Mouse (Mus musculus) neural tube, embryonic 12.5 days (tissue): ENCODE measurements around the gene Cdh16. TPM values are rescaled to one million over a fixed set of nuclear protein-coding genes. Genes with fewer than 3 reads are reported as not detected.
"Not testable (repeated sequence)": the region's sequence is repeated elsewhere in the genome, so short reads cannot be mapped to it uniquely, and the experiment has no call there.

Experiments used
- ATAC-seq: fragments of 200-750 bp; cut with Nextera tagmentation; 2 replicates; pipeline ENCODE4 v1.8.0; 2017; ENCODE audit warnings: low read depth, mild to moderate bottlenecking, moderate TSS enrichment, moderate library complexity; ENCODE audit not compliant: low FRiP score
- H3K27ac ChIP-seq: fragments of 300-500 bp; sonication (generic); 2 replicates; pipeline ENCODE4 v1.5.1; 2016
- H3K27me3 ChIP-seq: fragments of 300-500 bp; sonication (generic); replicated peaks from 2 replicates; pipeline ENCODE4 v1.6.1; 2016; ENCODE audit warnings: mild to moderate bottlenecking
- H3K36me3 ChIP-seq: fragments of 300-500 bp; sonication (generic); 2 replicates; pipeline ENCODE4 v1.6.1; 2016; ENCODE audit warnings: mild to moderate bottlenecking
- H3K4me1 ChIP-seq: fragments of 300-500 bp; sonication (generic); 2 replicates; pipeline ENCODE4 v1.6.1; 2016
- H3K4me2 ChIP-seq: fragments of 300-500 bp; sonication (generic); replicated peaks from 2 replicates; pipeline ENCODE4 v1.6.1; 2016; ENCODE audit warnings: mild to moderate bottlenecking
- H3K4me3 ChIP-seq: fragments of 300-500 bp; sonication (generic); 2 replicates; pipeline ENCODE4 v1.5.1; 2016
- H3K9ac ChIP-seq: fragments of 300-500 bp; sonication (generic); 2 replicates; pipeline ENCODE4 v1.6.1; 2016; ENCODE audit warnings: mild to moderate bottlenecking
- H3K9me3 ChIP-seq: fragments of 300-500 bp; sonication (generic); 2 replicates; pipeline ENCODE4 v1.6.1; 2016; ENCODE audit warnings: mild to moderate bottlenecking
- WGBS: fragments of 180-500 bp; shearing (Covaris S2); methylation state at CpG from one replicate; pipeline ENCODE4 v1.1.7; 2016; 5-methylcytosine and 5-hydroxymethylcytosine counted together
- polyA plus RNA-seq: library from polyadenylated mRNA; unstranded; fragments of >200 nt; fragmentation: Nextera tagmentation; extraction: Ambion mirVana; gene quantifications from 2 replicates; pipeline ENCODE4 v1.2.1, GENCODE M21; 2016

Cdh16 gene
- polyA plus RNA-seq, result not detected in 2 replicates

GRCm38 (mm10) chr8:104624161-104624560, at the start of gene Cdh16:
Gene Cdh16 (minus strand): TSS chr8:104624396.
- 81% methylated on average over 6 of the region's 6 CpGs for WGBS
- no peak within 1 kb of the TSS for H3K4me3 ChIP-seq
- no peak for ATAC-seq
- no peak within 1 kb of the TSS for H3K27ac ChIP-seq
- no peaks in the 10 kb centered on the region for H3K9me3 ChIP-seq
- no peak within 1 kb of the TSS for H3K4me2 ChIP-seq
- no peak within 1 kb of the TSS for H3K9ac ChIP-seq
- no peaks in the 10 kb centered on the region for H3K27me3 ChIP-seq
- no peaks in the 10 kb centered on the region for H3K36me3 ChIP-seq
- no peaks in the 10 kb centered on the region for H3K4me1 ChIP-seq

GRCm38 (mm10) chr8:104655614-104656013, 31.4 kb upstream of the Cdh16 start:
- no peaks in the 10 kb centered on the region for H3K4me1 ChIP-seq
- no peak overlapping the region for H3K9ac ChIP-seq
- WGBS, result 71% methylated on average over 4 of the region's 4 CpGs
- H3K27me3 ChIP-seq, result no peaks in the 10 kb centered on the region
- no peak overlapping the region for H3K4me3 ChIP-seq
- no peak overlapping the region for H3K27ac ChIP-seq
- H3K4me2 ChIP-seq, result no peak overlapping the region
- H3K36me3 ChIP-seq, result no peaks in the 10 kb centered on the region
- H3K9me3 ChIP-seq, result no peaks in the 10 kb centered on the region
- no peak for ATAC-seq

- Histone ChIP-seq H3K27ac (no peak overlapping the region), H3K9ac (no peak overlapping the region), H3K9me3 (no peaks in the 10 kb centered on the region), H3K4me3 (no peak overlapping the region), H3K4me2 (no peak overlapping the region), H3K27me3 (no peaks in the 10 kb centered on the region), H3K36me3 (no peaks in the 10 kb centered on the region), H3K4me1 (no peaks in the 10 kb centered on the region)
- ATAC-seq, result peak; percentile 79
- WGBS, result 4% methylated on average over 3 of the region's 3 CpGs
Observed at GRCm38 (mm10) chr8:104654984-104655383, 30.8 kb upstream of the Cdh16 start.

- WGBS, result 75% methylated on average over 3 of the region's 3 CpGs
- not testable (repeated sequence) for H3K27ac ChIP-seq, H3K9me3 ChIP-seq, ATAC-seq, H3K4me3 ChIP-seq, H3K9ac ChIP-seq, H3K4me2 ChIP-seq, H3K27me3 ChIP-seq, H3K36me3 ChIP-seq
- H3K4me1 ChIP-seq, result peaks cover 19% of the 10 kb centered on the region
Observed at GRCm38 (mm10) chr8:104644187-104644586, 20.0 kb upstream of the Cdh16 start.

- WGBS, result 72% methylated on average over 6 of the region's 6 CpGs
- H3K27ac ChIP-seq, result no peak overlapping the region; the same call in 1 of the 2 replicates
Observed at GRCm38 (mm10) chr8:104642324-104642654, 18.1 kb upstream of the Cdh16 start.

GRCm38 (mm10) chr8:104641426-104642323, 17.5 kb upstream of the Cdh16 start, which contains the start of gene Ciao2b:
Gene Ciao2b (minus strand): TSS chr8:104641965.
- H3K9ac ChIP-seq, result peak within 1 kb of the TSS; percentile 75
- ATAC-seq, result peak; percentile 98
- peaks cover 19% of the 10 kb centered on the region for H3K4me1 ChIP-seq
- no peaks in the 10 kb centered on the region for H3K27me3 ChIP-seq
- H3K27ac ChIP-seq, result peak within 1 kb of the TSS; percentile 27; the same call in 1 of the 2 replicates
- peak within 1 kb of the TSS; percentile 79 for H3K4me3 ChIP-seq
- H3K36me3 ChIP-seq, result peaks cover 16% of the 10 kb centered on the region
- H3K4me2 ChIP-seq, result peak within 1 kb of the TSS; percentile 91
- H3K9me3 ChIP-seq, result no peaks in the 10 kb centered on the region
- WGBS, result under 1% methylated on average over 66 of the region's 66 CpGs

More at GRCm38 (mm10) chr8:104642324-104642654, 18.1 kb upstream of the Cdh16 start:
- Histone ChIP-seq H3K4me1 (peaks cover 19% of the 10 kb centered on the region), H3K36me3 (peaks cover 16% of the 10 kb centered on the region), H3K4me2 (peak overlapping the region; percentile 91), H3K27me3 (no peaks in the 10 kb centered on the region), H3K4me3 (peak overlapping the region; percentile 79), H3K9me3 (no peaks in the 10 kb centered on the region), H3K9ac (peak overlapping the region; percentile 75)
- ATAC-seq, result peak; percentile 18; the same call in 1 of the 2 replicates

- WGBS, result 13% methylated on average over 25 of the region's 25 CpGs
- no peaks in the 10 kb centered on the region for H3K9me3 ChIP-seq
- ATAC-seq, result no peak; the same call in 1 of the 2 replicates
- peaks cover 17% of the 10 kb centered on the region for H3K36me3 ChIP-seq
- peak overlapping the region; percentile 75 for H3K9ac ChIP-seq
- peak overlapping the region; percentile 91 for H3K4me2 ChIP-seq
- no peak overlapping the region for H3K27ac ChIP-seq
- no peaks in the 10 kb centered on the region for H3K27me3 ChIP-seq
- peak overlapping the region; percentile 79 for H3K4me3 ChIP-seq
- peaks cover 19% of the 10 kb centered on the region for H3K4me1 ChIP-seq
Observed at GRCm38 (mm10) chr8:104640831-104641370, 16.7 kb upstream of the Cdh16 start.

- peaks cover 19% of the 10 kb centered on the region for H3K4me1 ChIP-seq
- peak overlapping the region; percentile 79; the same call in 1 of the 2 replicates for H3K4me3 ChIP-seq
- H3K9ac ChIP-seq, result peak overlapping the region; percentile 75
- H3K9me3 ChIP-seq, result no peaks in the 10 kb centered on the region
- no peak overlapping the region for H3K27ac ChIP-seq
- H3K27me3 ChIP-seq, result no peaks in the 10 kb centered on the region
- peaks cover 22% of the 10 kb centered on the region for H3K36me3 ChIP-seq
- ATAC-seq, result no peak
- peak overlapping the region; percentile 91 for H3K4me2 ChIP-seq
- 86% methylated on average over 7 of the region's 7 CpGs for WGBS
Observed at GRCm38 (mm10) chr8:104640241-104640640, 16.0 kb upstream of the Cdh16 start.

GRCm38 (mm10) chr8:104638010-104638409, 13.8 kb upstream of the Cdh16 start:
- ATAC-seq, result no peak
- H3K9ac ChIP-seq, result no peak overlapping the region
- H3K4me1 ChIP-seq, result peaks cover 19% of the 10 kb centered on the region
- no peak overlapping the region for H3K4me3 ChIP-seq
- H3K36me3 ChIP-seq, result peaks cover 22% of the 10 kb centered on the region
- H3K4me2 ChIP-seq, result no peak overlapping the region
- WGBS, result 95% methylated on average over 6 of the region's 6 CpGs
- H3K27ac ChIP-seq, result no peak overlapping the region
- H3K9me3 ChIP-seq, result no peaks in the 10 kb centered on the region
- no peaks in the 10 kb centered on the region for H3K27me3 ChIP-seq

GRCm38 (mm10) chr8:104635004-104635710, 11.0 kb upstream of the Cdh16 start:
- 88% methylated on average over 3 of the region's 3 CpGs for WGBS

GRCm38 (mm10) chr8:104633156-104633744, 9.1 kb upstream of the Cdh16 start:
- 71% methylated on average over 9 of the region's 9 CpGs for WGBS
- Histone ChIP-seq H3K9ac (no peak overlapping the region), H3K27ac (no peak overlapping the region), H3K27me3 (peaks cover 23% of the 10 kb centered on the region), H3K9me3 (no peaks in the 10 kb centered on the region), H3K4me2 (no peak overlapping the region), H3K36me3 (peaks cover 8% of the 10 kb centered on the region; the same call in 1 of the 2 replicates), H3K4me1 (peaks cover 5% of the 10 kb centered on the region; the same call in 1 of the 2 replicates), H3K4me3 (no peak overlapping the region)
- ATAC-seq, result no peak

More at GRCm38 (mm10) chr8:104635004-104635710, 11.0 kb upstream of the Cdh16 start:
- H3K9ac ChIP-seq, result no peak overlapping the region
- H3K27me3 ChIP-seq, result peaks cover 14% of the 10 kb centered on the region
- peaks cover 7% of the 10 kb centered on the region for H3K4me1 ChIP-seq
- H3K27ac ChIP-seq, result no peak overlapping the region
- no peak for ATAC-seq
- H3K4me3 ChIP-seq, result no peak overlapping the region
- no peaks in the 10 kb centered on the region for H3K9me3 ChIP-seq
- H3K4me2 ChIP-seq, result no peak overlapping the region
- H3K36me3 ChIP-seq, result peaks cover 22% of the 10 kb centered on the region
